In the genomic region with DNA sequence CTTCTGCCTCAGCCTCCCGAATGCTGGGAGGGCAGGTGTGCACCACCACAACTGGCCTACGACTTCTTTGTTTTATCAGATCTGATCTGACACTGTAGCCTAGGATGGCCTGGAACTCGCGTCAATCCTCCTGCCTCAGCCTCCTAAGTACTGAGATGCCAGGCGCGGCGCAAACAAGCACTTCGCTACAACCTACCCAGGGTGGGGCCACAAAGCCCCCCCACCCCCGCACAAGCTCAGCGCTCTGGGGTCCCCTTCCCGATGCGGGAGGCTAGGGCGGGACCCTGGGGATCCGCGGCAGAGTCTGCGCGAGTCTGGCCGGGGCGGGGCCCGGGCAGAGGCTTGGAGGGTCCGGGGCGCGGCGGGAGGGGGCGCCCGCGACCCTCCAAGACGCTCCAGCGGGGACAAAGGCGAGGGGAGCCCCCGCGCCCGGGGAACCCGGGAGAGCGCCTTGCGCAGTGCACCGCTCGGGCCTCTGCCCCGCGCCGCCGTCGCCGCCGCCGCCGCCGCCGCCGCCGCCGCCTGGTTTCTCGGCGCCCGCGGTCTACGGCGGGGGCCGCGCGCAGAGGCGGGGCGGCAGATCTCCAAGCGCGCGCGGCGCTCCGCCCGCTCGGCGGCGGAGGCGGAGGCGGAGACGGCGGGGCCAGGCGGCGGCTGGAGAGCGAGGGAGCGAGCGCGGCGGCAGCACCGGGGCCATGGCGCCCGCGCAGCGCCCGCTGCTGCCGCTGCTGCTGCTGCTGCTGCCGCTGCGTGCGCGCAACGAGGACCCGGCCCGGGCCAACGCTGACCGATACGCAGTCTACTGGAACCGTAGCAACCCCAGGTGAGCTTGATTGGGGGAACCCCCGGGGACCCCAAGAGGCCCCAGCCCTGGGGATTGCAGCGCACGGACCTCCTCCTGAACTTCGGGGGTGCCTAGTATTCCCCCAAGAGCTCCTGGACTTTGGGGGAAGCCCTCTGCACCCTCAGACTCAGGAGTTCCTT, we compare ENCODE assay signal across 8 mouse cellular contexts. TPM values are rescaled to one million over a fixed set of nuclear protein-coding genes. Genes with fewer than 3 reads are reported as not detected.
DNase-seq lines count a peak whose midpoint lies in the region; ATAC-seq and TF ChIP-seq lines count a peak whose summit lies in the region.

A gene (plus strand): TSS at position 415 of the 984 bp plus-strand sequence.

- H3K27ac ChIP-seq in liver, adult 2 months (replicated peaks; ENCODE audit: insufficient read depth, low read depth, low read length), result no peak within 1 kb of the TSS
- H3K27ac ChIP-seq in hindbrain, embryonic 12.5 days, result peak within 1 kb of the TSS; percentile 88
- no peak within 1 kb of the TSS for H3K27ac ChIP-seq in liver, embryonic 14.5 days
- peak within 1 kb of the TSS; percentile 57; the same call in 1 of the 2 replicates for H3K27ac ChIP-seq in stomach, embryonic 15.5 days

- no peak for TF ChIP-seq EP300 in liver, embryonic 14.5 days (IDR thresholded peaks at IDR 0.05; ENCODE audit: low read depth)

- no peaks in the 10 kb centered on the region for H3K36me3 ChIP-seq in liver, adult 2 months (ENCODE audit: control insufficient read depth, insufficient read depth, low read length)
- peaks cover 19% of the 10 kb centered on the region for H3K36me3 ChIP-seq in hindbrain, embryonic 12.5 days
- no peaks in the 10 kb centered on the region for H3K36me3 ChIP-seq in liver, embryonic 14.5 days (replicated peaks; ENCODE audit: control insufficient read depth, insufficient read depth, low read depth)
- H3K36me3 ChIP-seq in stomach, embryonic 15.5 days, result no peaks in the 10 kb centered on the region

- H3K79me2 ChIP-seq in liver, adult 2 months (ENCODE audit: control insufficient read depth, insufficient read depth, low read length), result no peaks in the 10 kb centered on the region

- H3K9ac ChIP-seq in liver, adult 2 months (ENCODE audit: low read depth, low read length), result peak within 1 kb of the TSS; percentile 78
- peak within 1 kb of the TSS; percentile 97 for H3K9ac ChIP-seq in hindbrain, embryonic 12.5 days
- no peak within 1 kb of the TSS for H3K9ac ChIP-seq in liver, embryonic 14.5 days (replicated peaks)
- H3K9ac ChIP-seq in stomach, embryonic 15.5 days, result peak within 1 kb of the TSS; percentile 52

- 6% methylated on average over 101 of the region's 106 CpGs for WGBS in liver, adult 2 months
- 1% methylated on average over 69 of the region's 106 CpGs for WGBS in hindbrain, embryonic 12.5 days
- 2% methylated on average over 88 of the region's 106 CpGs for WGBS in liver, embryonic 14.5 days (ENCODE audit: insufficient replicate concordance)
- under 1% methylated on average over 75 of the region's 106 CpGs for WGBS in stomach, embryonic 15.5 days

- TF ChIP-seq CTCF in liver, adult 2 months (IDR thresholded peaks at IDR 0.05; ENCODE audit: low read depth, low read length), result no peak
- TF ChIP-seq CTCF in liver, embryonic 14.5 days (IDR thresholded peaks at IDR 0.05; ENCODE audit: low read depth), result no peak

- peaks cover 4% of the 10 kb centered on the region; the same call in 1 of the 2 replicates for H3K27me3 ChIP-seq in liver, adult 2 months (ENCODE audit: control insufficient read depth, insufficient read depth, low read length)
- no peaks in the 10 kb centered on the region for H3K27me3 ChIP-seq in hindbrain, embryonic 12.5 days
- H3K27me3 ChIP-seq in liver, embryonic 14.5 days (ENCODE audit: control insufficient read depth, insufficient read depth, low read length), result peaks cover 29% of the 10 kb centered on the region
- H3K27me3 ChIP-seq in stomach, embryonic 15.5 days (replicated peaks), result no peaks in the 10 kb centered on the region; the same call in 1 of the 2 replicates

- peak; percentile 74 for ATAC-seq in hindbrain, embryonic 12.5 days (ENCODE audit: low FRiP score)
- no peak; the same call in 1 of the 2 replicates for ATAC-seq in liver, embryonic 14.5 days (ENCODE audit: insufficient read depth)
- ATAC-seq in stomach, embryonic 15.5 days (ENCODE audit: insufficient read depth, low FRiP score, low read depth), result peak; percentile 36; the same call in 1 of the 2 replicates
- ATAC-seq in megakaryocyte progenitor cell, adult 5-6 weeks (replicated peaks; ENCODE audit: poor library complexity), result no peak

- H3K4me1 ChIP-seq in liver, adult 2 months (ENCODE audit: control insufficient read depth, insufficient read depth, low read length), result no peaks in the 10 kb centered on the region
- H3K4me1 ChIP-seq in hindbrain, embryonic 12.5 days, result peaks cover 38% of the 10 kb centered on the region
- no peaks in the 10 kb centered on the region for H3K4me1 ChIP-seq in liver, embryonic 14.5 days (replicated peaks; ENCODE audit: control insufficient read depth in 2 of 2, insufficient read depth in 2 of 2, low read length in 1 of 2)
- H3K4me1 ChIP-seq in stomach, embryonic 15.5 days, result peaks cover 16% of the 10 kb centered on the region

- TF ChIP-seq POLR2A in liver, adult 2 months (IDR thresholded peaks at IDR 0.05; ENCODE audit: extremely low read depth, insufficient read depth, low read length), result no peak

- no peaks in the 10 kb centered on the region for H3K9me3 ChIP-seq in hindbrain, embryonic 12.5 days (replicated peaks)
- no peaks in the 10 kb centered on the region for H3K9me3 ChIP-seq in liver, embryonic 14.5 days (ENCODE audit: control insufficient read depth, low read length)
- H3K9me3 ChIP-seq in stomach, embryonic 15.5 days, result no peaks in the 10 kb centered on the region

- peak within 1 kb of the TSS; percentile 56 for H3K4me3 ChIP-seq in liver, adult 2 months (ENCODE audit: insufficient read depth, low read depth, low read length)
- peak within 1 kb of the TSS; percentile 79 for H3K4me3 ChIP-seq in hindbrain, embryonic 12.5 days
- H3K4me3 ChIP-seq in liver, embryonic 14.5 days (ENCODE audit: insufficient read depth in 1 of 2, low read depth in 2 of 2, low read length in 2 of 2), result peak within 1 kb of the TSS; percentile 36 to 44
- H3K4me3 ChIP-seq in stomach, embryonic 15.5 days (replicated peaks), result peak within 1 kb of the TSS; percentile 67

- peak within 1 kb of the TSS; percentile 90 for H3K4me2 ChIP-seq in hindbrain, embryonic 12.5 days (replicated peaks)
- H3K4me2 ChIP-seq in liver, embryonic 14.5 days (ENCODE audit: low read depth), result peak within 1 kb of the TSS; percentile 55
- H3K4me2 ChIP-seq in stomach, embryonic 15.5 days, result peak within 1 kb of the TSS; percentile 72

- no peak for DNase-seq in liver, adult 2 months (ENCODE audit: extremely low read depth, low read depth, low spot score)
- DNase-seq in liver (no peak), ZHBTc4 (ENCODE audit: low read depth, low spot score) (peak; percentile 53)
- DNase-seq in embryo, embryonic 9.5 days (ENCODE audit: extremely low spot score), result peak; percentile 75
- DNase-seq in liver, embryonic 14.5 days (ENCODE audit: low read depth in 3 of 3, low spot score in 3 of 3), result no peak

RNA-seq across cellular contexts. Expression of the gene that starts here (rescaled TPM):
- total RNA-seq in liver, adult 2 months (2014; rRNA removed), result under 0.01 and 0.07 TPM in 2 replicates
- polyA plus RNA-seq in liver, adult 2 months (2012; rRNA removed), result 0.26 TPM in 2 replicates
- polyA plus RNA-seq in hindbrain, embryonic 12.5 days (2016; fragmentation: Nextera tagmentation; extraction: Ambion mirVana), result 49.3 and 50.5 TPM in 2 replicates
- polyA plus RNA-seq in liver, embryonic 14.5 days (2012; rRNA removed), result 0.40 and 0.47 TPM in 2 replicates
- polyA plus RNA-seq in liver, embryonic 14.5 days (2014; fragmentation: Nextera tagmentation; extraction: Ambion mirVana), result 0.51 and 0.52 TPM in 2 replicates
- polyA plus RNA-seq in stomach, embryonic 15.5 days (2015; fragmentation: Nextera tagmentation; extraction: Ambion mirVana), result 15.7 TPM in 2 replicates
- total RNA-seq in megakaryocyte progenitor cell, adult 5-6 weeks (2015), result 0.54 TPM in 1 of 2 replicates, not detected in the other
- total RNA-seq in megakaryocyte progenitor cell, adult 5-6 weeks (2017), result 0.37 TPM in 1 of 2 replicates, not detected in the other

Comparison
In these comparisons a context has a peak if more than half of its experiments do, and no peak if none do; other contexts are left out.
1. RNA of the gene that starts here (polyA plus RNA-seq): 49.3 to 50.5 TPM in hindbrain, embryonic 12.5 days and 15.7 TPM in stomach, embryonic 15.5 days; 0.40 to 0.52 TPM in liver, embryonic 14.5 days and 0.26 TPM in liver, adult 2 months; every median in the first group is over 10 times any median in the second.
2. DNase-seq: peak in ZHBTc4 (single experiment) and embryo, embryonic 9.5 days (single experiment); none in liver, adult 2 months (single experiment), liver (single experiment) and liver, embryonic 14.5 days (0 of 3).
3. H3K27ac ChIP-seq: peak in hindbrain, embryonic 12.5 days (single experiment) and stomach, embryonic 15.5 days (single experiment); none in liver, adult 2 months (single experiment) and liver, embryonic 14.5 days (single experiment).
4. ATAC-seq: peak in hindbrain, embryonic 12.5 days (single experiment) and stomach, embryonic 15.5 days (single experiment); none in liver, embryonic 14.5 days (single experiment) and megakaryocyte progenitor cell, adult 5-6 weeks (single experiment).
5. Peak in every context shown above with its lines, with median percentiles within 50 percentile points of each other: H3K4me3 ChIP-seq and H3K4me2 ChIP-seq.